Mouse (Mus musculus): ENCODE measurements around the gene B4galnt4.
"Not testable (repeated sequence)": the region's sequence is repeated elsewhere in the genome, so short reads cannot be mapped to it uniquely, and the experiment has no call there.

The B4galnt4 gene

GRCm38 (mm10) chr7:141060426-141061242 is at the start of gene B4galnt4:
B4galnt4 (plus strand) TSS chr7:141061104.
- DNase-seq (ENCODE audit: low read depth in 1 of 2, low spot score in 2 of 2) = no peak

GRCm38 (mm10) chr7:141011238-141011770 is 49.6 kb upstream of the B4galnt4 start:
- no peak for DNase-seq (ENCODE audit: low read depth in 1 of 2, low spot score in 2 of 2)

- peak; percentile 33 to 42 for DNase-seq (ENCODE audit: low read depth in 1 of 2, low spot score in 2 of 2)
Observed at GRCm38 (mm10) chr7:141016707-141017697, 43.9 kb upstream of the B4galnt4 start.

GRCm38 (mm10) chr7:141017824-141018223 is 43.1 kb upstream of the B4galnt4 start, which contains the start of gene Ifitm6:
Ifitm6 (minus strand) TSS chr7:141017924.
- DNase-seq (ENCODE audit: low read depth in 1 of 2, low spot score in 2 of 2) = not testable (repeated sequence)

- no peak for DNase-seq (ENCODE audit: low read depth in 1 of 2, low spot score in 2 of 2)
Observed at GRCm38 (mm10) chr7:141019028-141019427, 41.9 kb upstream of the B4galnt4 start.

- DNase-seq (ENCODE audit: low read depth in 1 of 2, low spot score in 2 of 2) = peak; percentile 47 to 54
Observed at GRCm38 (mm10) chr7:141021489-141022449, 39.1 kb upstream of the B4galnt4 start.

GRCm38 (mm10) chr7:141024865-141025838 is 35.8 kb upstream of the B4galnt4 start:
- no peak for DNase-seq (ENCODE audit: low read depth in 1 of 2, low spot score in 2 of 2)

- no peak for DNase-seq (ENCODE audit: low read depth in 1 of 2, low spot score in 2 of 2)
Observed at GRCm38 (mm10) chr7:141026097-141026739, 34.7 kb upstream of the B4galnt4 start.

- DNase-seq (ENCODE audit: low read depth in 1 of 2, low spot score in 2 of 2) = no peak
Observed at GRCm38 (mm10) chr7:141026740-141027098, 34.2 kb upstream of the B4galnt4 start.

GRCm38 (mm10) chr7:141028831-141029230 is 32.1 kb upstream of the B4galnt4 start, which contains the start of gene Gm17387:
Gm17387 (plus strand) TSS chr7:141029131.
- DNase-seq (ENCODE audit: low read depth in 1 of 2, low spot score in 2 of 2) = no peak

- no peak for DNase-seq (ENCODE audit: low read depth in 1 of 2, low spot score in 2 of 2)
Observed at GRCm38 (mm10) chr7:141030390-141030789, 30.5 kb upstream of the B4galnt4 start.

- no peak for DNase-seq (ENCODE audit: low read depth in 1 of 2, low spot score in 2 of 2)
Observed at GRCm38 (mm10) chr7:141032458-141033167, 28.3 kb upstream of the B4galnt4 start.

- not testable (repeated sequence) for DNase-seq (ENCODE audit: low read depth in 1 of 2, low spot score in 2 of 2)
Observed at GRCm38 (mm10) chr7:141036624-141037023, 24.3 kb upstream of the B4galnt4 start.

GRCm38 (mm10) chr7:141038090-141039032 is 22.5 kb upstream of the B4galnt4 start:
- DNase-seq (ENCODE audit: low read depth in 1 of 2, low spot score in 2 of 2) = no peak

GRCm38 (mm10) chr7:141039386-141040107 is 21.4 kb upstream of the B4galnt4 start:
- DNase-seq (ENCODE audit: low read depth in 1 of 2, low spot score in 2 of 2) = no peak

All from monocyte, adult 2 months (primary cell).